Mouse (Mus musculus): ENCODE measurements around the gene Fam207a. TPM values are rescaled to one million over a fixed set of nuclear protein-coding genes. Genes with fewer than 3 reads are reported as not detected.

The Fam207a gene
- total and polyA plus RNA-seq, 2 experiments from 2014 or later: 16.1 to 18.1 TPM

- no peaks in the 10 kb centered on the region for H3K27me3 ChIP-seq (ENCODE audit: control insufficient read depth, insufficient read depth, low read length)
- H3K4me3 ChIP-seq (ENCODE audit: low read depth, low read length): no peak overlapping the region
- H3K27ac ChIP-seq (ENCODE audit: low read depth): peak overlapping the region; percentile 91
- H3K4me1 ChIP-seq (ENCODE audit: control insufficient read depth, insufficient read depth): peaks cover 23% of the 10 kb centered on the region
- no peak for TF ChIP-seq EP300 (IDR thresholded peaks at IDR 0.05; ENCODE audit: low read depth)
- TF ChIP-seq CTCF (IDR thresholded peaks at IDR 0.05; ENCODE audit: low read depth): no peak
- no peak for ATAC-seq (ENCODE audit: insufficient read depth, low read depth)
- no peak for DNase-seq (ENCODE audit: low spot score)
- no peaks in the 10 kb centered on the region for H3K36me3 ChIP-seq (replicated peaks; ENCODE audit: control insufficient read depth, insufficient read depth, low read length)
- no peak overlapping the region for H3K4me2 ChIP-seq (ENCODE audit: low read depth, low read length)
- no peak overlapping the region for H3K9ac ChIP-seq (replicated peaks; ENCODE audit: low read depth, low read length)
- 41% methylated on average over 6 of the region's 6 CpGs for WGBS
- no peaks in the 10 kb centered on the region for H3K9me3 ChIP-seq (replicated peaks; ENCODE audit: control insufficient read depth, low read length)
Observed at GRCm38 (mm10) chr10:77454795-77455194, 60.8 kb downstream of the Fam207a start.

- Histone ChIP-seq H3K9ac (replicated peaks; ENCODE audit: low read depth, low read length) (no peak overlapping the region), H3K4me2 (ENCODE audit: low read depth, low read length) (no peak overlapping the region), H3K4me1 (ENCODE audit: control insufficient read depth, insufficient read depth) (peaks cover 52% of the 10 kb centered on the region), H3K36me3 (replicated peaks; ENCODE audit: control insufficient read depth, insufficient read depth, low read length) (no peaks in the 10 kb centered on the region), H3K4me3 (ENCODE audit: low read depth, low read length) (no peak overlapping the region), H3K27me3 (ENCODE audit: control insufficient read depth, insufficient read depth, low read length) (no peaks in the 10 kb centered on the region), H3K9me3 (replicated peaks; ENCODE audit: control insufficient read depth, low read length) (no peaks in the 10 kb centered on the region), H3K27ac (ENCODE audit: low read depth) (no peak overlapping the region)
- 82% methylated on average over 4 of the region's 4 CpGs for WGBS
- no peak for TF ChIP-seq CTCF (IDR thresholded peaks at IDR 0.05; ENCODE audit: low read depth)
- no peak for TF ChIP-seq EP300 (IDR thresholded peaks at IDR 0.05; ENCODE audit: low read depth)
- DNase-seq (ENCODE audit: low spot score): no peak
- ATAC-seq (ENCODE audit: insufficient read depth, low read depth): no peak
Observed at GRCm38 (mm10) chr10:77451822-77452221, 63.8 kb downstream of the Fam207a start.

- peak; percentile 5 for DNase-seq (ENCODE audit: low spot score)
- Histone ChIP-seq H3K27ac (ENCODE audit: low read depth) (peak overlapping the region; percentile 83), H3K4me1 (ENCODE audit: control insufficient read depth, insufficient read depth) (peaks cover 38% of the 10 kb centered on the region), H3K9me3 (replicated peaks; ENCODE audit: control insufficient read depth, low read length) (no peaks in the 10 kb centered on the region), H3K4me3 (ENCODE audit: low read depth, low read length) (no peak overlapping the region), H3K27me3 (ENCODE audit: control insufficient read depth, insufficient read depth, low read length) (no peaks in the 10 kb centered on the region), H3K9ac (replicated peaks; ENCODE audit: low read depth, low read length) (no peak overlapping the region), H3K36me3 (replicated peaks; ENCODE audit: control insufficient read depth, insufficient read depth, low read length) (no peaks in the 10 kb centered on the region), H3K4me2 (ENCODE audit: low read depth, low read length) (peak overlapping the region; percentile 57)
- TF ChIP-seq EP300 (IDR thresholded peaks at IDR 0.05; ENCODE audit: low read depth) (no peak), CTCF (IDR thresholded peaks at IDR 0.05; ENCODE audit: low read depth) (no peak)
- no peak for ATAC-seq (ENCODE audit: insufficient read depth, low read depth)
Observed at GRCm38 (mm10) chr10:77450159-77450464, 65.5 kb downstream of the Fam207a start.

- no peaks in the 10 kb centered on the region for H3K27me3 ChIP-seq (ENCODE audit: control insufficient read depth, insufficient read depth, low read length)
- 0 out of 2 replicates have a peak overlapping the region, but pooled peaks have one; percentile 14 for H3K9ac ChIP-seq (replicated peaks; ENCODE audit: low read depth, low read length)
- peak overlapping the region; percentile 20 for H3K4me3 ChIP-seq (ENCODE audit: low read depth, low read length)
- no peaks in the 10 kb centered on the region for H3K36me3 ChIP-seq (replicated peaks; ENCODE audit: control insufficient read depth, insufficient read depth, low read length)
- ATAC-seq (ENCODE audit: insufficient read depth, low read depth) (peak; percentile 69), DNase-seq (ENCODE audit: low spot score) (peak; percentile 68)
- WGBS: 13% methylated on average over 22 of the region's 23 CpGs
- TF ChIP-seq CTCF (IDR thresholded peaks at IDR 0.05; ENCODE audit: low read depth) (no peak), EP300 (IDR thresholded peaks at IDR 0.05; ENCODE audit: low read depth) (no peak)
- peak overlapping the region; percentile 57 for H3K4me2 ChIP-seq (ENCODE audit: low read depth, low read length)
- peaks cover 33% of the 10 kb centered on the region for H3K4me1 ChIP-seq (ENCODE audit: control insufficient read depth, insufficient read depth)
- peak overlapping the region; percentile 83 for H3K27ac ChIP-seq (ENCODE audit: low read depth)
- no peaks in the 10 kb centered on the region for H3K9me3 ChIP-seq (replicated peaks; ENCODE audit: control insufficient read depth, low read length)
Observed at GRCm38 (mm10) chr10:77449315-77450158, 66.0 kb downstream of the Fam207a start.

- peak; percentile 25; the same call in 1 of the 2 replicates for ATAC-seq (ENCODE audit: insufficient read depth, low read depth)
- Histone ChIP-seq H3K4me2 (ENCODE audit: low read depth, low read length) (peak overlapping the region; percentile 57), H3K9ac (replicated peaks; ENCODE audit: low read depth, low read length) (0 out of 2 replicates have a peak overlapping the region, but pooled peaks have one; percentile 14), H3K36me3 (replicated peaks; ENCODE audit: control insufficient read depth, insufficient read depth, low read length) (no peaks in the 10 kb centered on the region), H3K9me3 (replicated peaks; ENCODE audit: control insufficient read depth, low read length) (no peaks in the 10 kb centered on the region), H3K27ac (ENCODE audit: low read depth) (peak overlapping the region; percentile 83), H3K27me3 (ENCODE audit: control insufficient read depth, insufficient read depth, low read length) (no peaks in the 10 kb centered on the region), H3K4me3 (ENCODE audit: low read depth, low read length) (peak overlapping the region; percentile 20; the same call in 1 of the 2 replicates), H3K4me1 (ENCODE audit: control insufficient read depth, insufficient read depth) (peaks cover 33% of the 10 kb centered on the region)
- 11% methylated on average over 6 of the region's 6 CpGs for WGBS
- no peak for DNase-seq (ENCODE audit: low spot score)
- TF ChIP-seq EP300 (IDR thresholded peaks at IDR 0.05; ENCODE audit: low read depth) (no peak), CTCF (IDR thresholded peaks at IDR 0.05; ENCODE audit: low read depth) (no peak)
Observed at GRCm38 (mm10) chr10:77448698-77449247, 66.8 kb downstream of the Fam207a start.
